Mouse (Mus musculus) kidney, embryonic 16.5 days (tissue): ENCODE measurements around the gene Hoxc5. TPM values are rescaled to one million over a fixed set of nuclear protein-coding genes. Genes with fewer than 3 reads are reported as not detected.

ENCODE experiments used
- ATAC-seq: fragments of 200-750 bp; cut with Nextera tagmentation; 2 replicates; pipeline ENCODE4 v1.8.0; 2017; ENCODE audit warnings: moderate TSS enrichment; ENCODE audit not compliant: low FRiP score, low TSS enrichment
- H3K27ac ChIP-seq: fragments of 300-500 bp; sonication (generic); 2 replicates; pipeline ENCODE4 v1.5.1; 2014; ENCODE audit warnings: low read length
- H3K27me3 ChIP-seq: fragments of 300-500 bp; sonication (generic); 2 replicates; pipeline ENCODE4 v1.6.1; 2014; ENCODE audit warnings: low read length, control low read depth, mixed read lengths; ENCODE audit not compliant: insufficient read depth
- H3K36me3 ChIP-seq: fragments of 300-500 bp; sonication (generic); 2 replicates; pipeline ENCODE4 v1.6.1; 2014; ENCODE audit warnings: low read length, control low read depth, mixed read lengths; ENCODE audit not compliant: insufficient read depth
- H3K4me1 ChIP-seq: fragments of 300-500 bp; sonication (generic); 2 replicates; pipeline ENCODE4 v1.6.1; 2014; ENCODE audit warnings: low read length, control low read depth, mixed read lengths; ENCODE audit not compliant: insufficient read depth
- H3K4me2 ChIP-seq: fragments of 300-500 bp; sonication (generic); replicated peaks from 2 replicates; pipeline ENCODE4 v1.6.1; 2014; ENCODE audit warnings: low read depth, low read length
- H3K4me3 ChIP-seq: fragments of 300-500 bp; sonication (generic); 2 replicates; pipeline ENCODE4 v1.5.1; 2014; ENCODE audit warnings: mild to moderate bottlenecking, low read length
- H3K9ac ChIP-seq: fragments of 300-500 bp; sonication (generic); replicated peaks from 2 replicates; pipeline ENCODE4 v1.6.1; 2014; ENCODE audit warnings: low read length
- H3K9me3 ChIP-seq: fragments of 300-500 bp; sonication (generic); 2 replicates; pipeline ENCODE4 v1.6.1; 2016; ENCODE audit warnings: low read length, control low read depth
- WGBS: fragments of 180-500 bp; shearing (Covaris S2); extraction: QIAGEN DNeasy Blood & Tissue Kit; methylation state at CpG from one replicate; pipeline ENCODE4 v1.1.7; 2014; 5-methylcytosine and 5-hydroxymethylcytosine counted together
- polyA plus RNA-seq: library from polyadenylated mRNA; unstranded; fragments of >200 nt; fragmentation: Nextera tagmentation; extraction: Ambion mirVana; gene quantifications from 2 replicates; pipeline ENCODE4 v1.2.1, GENCODE M21; 2015

Gene Hoxc5
- polyA plus RNA-seq, 1 experiment from 2014 or later = 4.3 TPM

DNA sequence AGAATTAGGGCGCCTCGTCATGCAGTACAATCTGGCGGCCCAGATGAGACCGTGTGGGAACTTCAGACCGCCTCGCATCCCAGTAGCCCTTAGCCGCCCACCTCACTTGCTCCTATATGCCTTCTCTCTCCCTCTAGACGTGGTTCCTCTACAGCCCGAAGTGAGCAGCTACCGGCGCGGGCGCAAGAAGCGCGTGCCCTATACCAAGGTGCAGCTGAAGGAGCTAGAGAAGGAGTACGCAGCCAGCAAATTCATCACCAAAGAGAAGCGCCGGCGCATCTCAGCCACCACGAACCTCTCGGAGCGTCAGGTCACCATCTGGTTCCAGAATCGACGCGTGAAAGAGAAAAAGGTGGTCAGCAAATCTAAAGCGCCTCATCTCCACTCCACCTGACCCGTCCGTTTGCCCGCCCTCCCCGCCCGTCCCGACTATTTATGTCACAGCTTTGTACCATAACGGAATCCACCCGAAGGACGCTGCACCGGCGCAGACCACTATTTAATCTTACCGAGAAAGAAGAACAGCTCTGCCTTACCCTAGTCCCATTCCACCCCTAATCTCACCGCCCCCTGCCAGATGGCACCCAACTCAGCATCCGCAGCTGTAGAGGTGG lies 40.1 kb upstream of the Hoxc5 start:
- Histone ChIP-seq H3K27ac (no peak overlapping the region), H3K4me1 (no peaks in the 10 kb centered on the region), H3K27me3 (peaks cover 97% of the 10 kb centered on the region), H3K4me2 (no peak overlapping the region), H3K9ac (no peak overlapping the region), H3K4me3 (no peak overlapping the region), H3K9me3 (no peaks in the 10 kb centered on the region), H3K36me3 (no peaks in the 10 kb centered on the region)
- no peak for ATAC-seq
- 2% methylated on average over 40 of the region's 40 CpGs for WGBS

DNA sequence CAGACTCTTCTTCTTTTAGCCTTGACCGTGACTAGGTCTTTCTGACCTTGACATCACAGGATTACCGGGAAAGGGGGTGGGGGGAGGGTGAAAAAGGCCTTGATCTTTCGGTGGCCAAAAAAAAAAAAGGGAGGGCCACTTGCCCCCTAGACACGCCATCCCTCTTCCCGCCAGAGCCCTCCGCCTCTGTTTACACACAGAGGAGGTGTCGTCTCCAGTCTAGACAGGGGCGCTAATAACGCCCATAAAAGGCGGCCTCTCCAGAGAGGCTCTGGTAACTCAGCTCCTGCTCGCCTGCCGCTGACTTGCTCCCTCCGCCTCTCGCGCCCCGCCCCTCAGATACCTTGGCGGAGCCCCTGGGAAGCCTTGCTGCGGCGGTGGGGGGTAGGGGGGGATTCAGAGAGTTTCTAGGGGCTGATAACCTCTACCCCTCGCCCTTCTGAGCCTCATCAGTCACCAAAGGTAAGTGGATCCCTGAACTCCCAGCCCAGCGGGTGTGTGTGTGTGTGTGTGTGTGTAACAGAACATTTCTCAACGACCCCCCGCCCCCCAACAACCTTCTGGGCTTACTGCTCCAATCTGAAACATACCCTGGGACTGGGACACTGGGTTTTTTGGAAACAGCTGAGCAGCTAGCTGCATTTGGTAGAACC lies 35.4 kb upstream of the Hoxc5 start:
- Histone ChIP-seq H3K4me3 (no peak overlapping the region), H3K9me3 (no peaks in the 10 kb centered on the region), H3K4me1 (no peaks in the 10 kb centered on the region), H3K27me3 (peaks cover 99% of the 10 kb centered on the region), H3K36me3 (no peaks in the 10 kb centered on the region), H3K27ac (no peak overlapping the region), H3K9ac (no peak overlapping the region), H3K4me2 (no peak overlapping the region)
- ATAC-seq = no peak
- WGBS = 2% methylated on average over 23 of the region's 23 CpGs

DNA sequence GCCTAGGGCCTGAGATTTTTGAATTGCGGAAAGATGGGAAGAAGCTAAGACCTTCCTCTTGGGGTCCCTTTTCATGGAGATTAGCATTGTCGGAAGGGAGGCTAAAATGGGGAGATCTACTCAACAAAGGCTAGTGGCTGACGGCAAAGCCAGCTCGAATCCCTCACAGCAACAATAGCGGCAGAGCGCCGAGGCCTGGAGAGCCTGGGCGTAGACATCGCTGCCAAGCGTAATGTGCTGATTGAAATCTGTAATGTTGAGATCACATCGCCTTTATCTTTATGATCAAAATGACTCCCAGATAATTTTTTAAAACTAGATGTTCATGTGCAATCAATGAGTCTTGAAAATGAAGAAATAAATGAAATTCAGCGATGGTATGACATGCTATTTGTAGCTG lies 32.8 kb upstream of the Hoxc5 start:
- no peak overlapping the region for H3K27ac ChIP-seq
- no peak overlapping the region for H3K4me2 ChIP-seq
- H3K9ac ChIP-seq = no peak overlapping the region
- no peak overlapping the region for H3K4me3 ChIP-seq
- H3K4me1 ChIP-seq = peaks cover 4% of the 10 kb centered on the region; the same call in 1 of the 2 replicates
- peaks cover 99% of the 10 kb centered on the region for H3K27me3 ChIP-seq
- H3K9me3 ChIP-seq = no peaks in the 10 kb centered on the region
- 4% methylated on average over 12 of the region's 12 CpGs for WGBS
- ATAC-seq = no peak
- no peaks in the 10 kb centered on the region for H3K36me3 ChIP-seq

DNA sequence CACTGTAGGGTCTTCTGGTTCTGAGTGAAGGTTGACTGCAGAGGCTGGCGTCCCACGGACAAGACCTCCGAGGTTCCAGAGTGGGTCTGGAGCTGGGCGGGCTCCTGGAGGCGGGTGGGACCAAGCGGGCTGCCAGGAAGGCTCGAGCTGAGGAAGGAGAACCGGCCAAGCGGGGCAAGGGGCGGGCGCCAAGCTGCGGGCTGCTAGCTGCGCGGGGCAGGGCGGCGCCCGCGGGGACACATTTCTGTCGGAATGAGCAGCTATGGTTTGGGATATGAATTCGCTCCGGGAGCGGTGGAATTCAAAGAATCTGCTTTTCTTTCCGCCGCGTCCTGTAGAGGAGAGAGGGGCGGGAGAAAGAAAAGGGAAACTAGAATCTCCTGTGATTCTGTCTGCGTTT lies 32.3 kb upstream of the Hoxc5 start:
- H3K36me3 ChIP-seq = no peaks in the 10 kb centered on the region
- peak; percentile 14; the same call in 1 of the 2 replicates for ATAC-seq
- peaks cover 99% of the 10 kb centered on the region for H3K27me3 ChIP-seq
- peak overlapping the region; percentile 20; the same call in 1 of the 2 replicates for H3K4me3 ChIP-seq
- H3K4me2 ChIP-seq = 0 out of 2 replicates have a peak overlapping the region, but pooled peaks have one; percentile 4
- no peaks in the 10 kb centered on the region for H3K9me3 ChIP-seq
- peaks cover 8% of the 10 kb centered on the region; the same call in 1 of the 2 replicates for H3K4me1 ChIP-seq
- no peak overlapping the region for H3K9ac ChIP-seq
- no peak overlapping the region for H3K27ac ChIP-seq
- under 1% methylated on average over 26 of the region's 27 CpGs for WGBS

DNA sequence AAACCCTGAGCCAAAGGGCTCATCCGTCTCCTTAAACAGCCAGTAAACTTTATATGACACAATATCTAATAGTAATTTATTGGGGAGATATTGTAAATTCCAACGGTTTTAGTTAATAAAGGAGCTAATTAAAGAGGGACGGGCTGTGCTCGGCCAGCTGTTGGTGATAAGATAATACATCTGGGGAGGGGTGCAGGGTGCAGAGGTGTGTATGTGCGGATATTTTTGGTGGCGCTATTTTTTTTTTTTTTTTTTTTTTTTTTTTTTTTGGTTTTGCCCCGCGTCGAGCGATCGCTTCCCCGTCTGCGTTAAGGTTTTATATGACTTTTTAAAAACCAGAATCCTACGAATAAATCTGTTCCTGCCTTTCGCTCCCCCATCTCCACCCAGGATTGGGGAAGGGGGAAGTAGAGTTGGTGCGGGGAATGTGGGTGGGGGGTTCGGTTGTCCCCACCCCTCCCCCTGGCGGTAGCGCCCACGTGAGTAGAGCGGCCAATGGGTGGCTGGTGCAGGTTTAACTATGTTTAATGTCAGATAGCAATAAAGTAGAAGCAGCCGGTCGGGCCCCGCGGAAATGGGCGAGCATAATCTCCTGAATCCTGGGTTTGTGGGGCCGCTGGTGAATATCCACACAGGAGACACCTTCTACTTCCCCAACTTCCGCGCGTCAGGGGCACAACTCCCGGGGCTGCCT lies 30.8 kb upstream of the Hoxc5 start, which contains the start of gene Hoxc12:
Gene Hoxc12 (plus strand): TSS at position 479 of the 694 bp plus-strand sequence.
- WGBS = 1% methylated on average over 31 of the region's 31 CpGs
- H3K27me3 ChIP-seq = peaks cover 99% of the 10 kb centered on the region
- H3K9me3 ChIP-seq = no peaks in the 10 kb centered on the region
- H3K4me2 ChIP-seq = no peak within 1 kb of the TSS
- no peaks in the 10 kb centered on the region for H3K36me3 ChIP-seq
- ATAC-seq = no peak
- H3K27ac ChIP-seq = no peak within 1 kb of the TSS
- peaks cover 8% of the 10 kb centered on the region; the same call in 1 of the 2 replicates for H3K4me1 ChIP-seq
- no peak within 1 kb of the TSS for H3K4me3 ChIP-seq
- no peak within 1 kb of the TSS for H3K9ac ChIP-seq

DNA sequence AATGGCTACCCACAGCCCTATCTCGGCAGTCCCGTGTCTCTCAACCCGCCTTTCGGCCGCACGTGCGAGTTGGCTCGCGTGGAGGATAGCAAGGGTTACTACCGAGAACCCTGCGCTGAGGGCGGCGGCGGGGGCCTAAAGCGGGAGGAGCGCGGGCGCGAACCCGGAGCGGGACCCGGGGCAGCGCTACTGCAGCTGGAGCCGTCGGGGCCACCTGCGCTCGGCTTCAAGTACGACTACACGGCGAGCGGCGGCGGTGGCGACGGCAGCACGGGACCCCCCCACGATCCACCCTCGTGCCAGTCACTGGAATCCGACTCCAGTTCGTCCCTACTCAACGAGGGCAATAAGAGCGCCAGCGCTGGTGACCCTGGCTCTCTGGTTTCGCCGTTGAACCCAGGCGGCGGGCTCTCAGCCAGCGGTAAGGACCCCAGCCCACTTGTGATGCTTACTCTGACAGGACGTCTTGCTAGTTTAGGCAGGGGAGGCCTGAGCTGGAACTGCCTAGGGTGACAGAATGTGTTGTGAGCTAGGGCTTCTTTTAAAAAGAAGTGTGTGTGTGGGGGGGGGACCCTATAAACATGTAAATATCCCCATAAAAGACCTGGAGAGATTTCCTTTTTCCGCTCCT lies 30.1 kb upstream of the Hoxc5 start:
- Histone ChIP-seq H3K9ac (no peak overlapping the region), H3K9me3 (no peaks in the 10 kb centered on the region), H3K4me3 (no peak overlapping the region), H3K4me1 (peaks cover 8% of the 10 kb centered on the region; the same call in 1 of the 2 replicates), H3K4me2 (no peak overlapping the region), H3K27ac (no peak overlapping the region), H3K36me3 (no peaks in the 10 kb centered on the region), H3K27me3 (peaks cover 99% of the 10 kb centered on the region)
- no peak for ATAC-seq
- WGBS = under 1% methylated on average over 50 of the region's 50 CpGs

DNA sequence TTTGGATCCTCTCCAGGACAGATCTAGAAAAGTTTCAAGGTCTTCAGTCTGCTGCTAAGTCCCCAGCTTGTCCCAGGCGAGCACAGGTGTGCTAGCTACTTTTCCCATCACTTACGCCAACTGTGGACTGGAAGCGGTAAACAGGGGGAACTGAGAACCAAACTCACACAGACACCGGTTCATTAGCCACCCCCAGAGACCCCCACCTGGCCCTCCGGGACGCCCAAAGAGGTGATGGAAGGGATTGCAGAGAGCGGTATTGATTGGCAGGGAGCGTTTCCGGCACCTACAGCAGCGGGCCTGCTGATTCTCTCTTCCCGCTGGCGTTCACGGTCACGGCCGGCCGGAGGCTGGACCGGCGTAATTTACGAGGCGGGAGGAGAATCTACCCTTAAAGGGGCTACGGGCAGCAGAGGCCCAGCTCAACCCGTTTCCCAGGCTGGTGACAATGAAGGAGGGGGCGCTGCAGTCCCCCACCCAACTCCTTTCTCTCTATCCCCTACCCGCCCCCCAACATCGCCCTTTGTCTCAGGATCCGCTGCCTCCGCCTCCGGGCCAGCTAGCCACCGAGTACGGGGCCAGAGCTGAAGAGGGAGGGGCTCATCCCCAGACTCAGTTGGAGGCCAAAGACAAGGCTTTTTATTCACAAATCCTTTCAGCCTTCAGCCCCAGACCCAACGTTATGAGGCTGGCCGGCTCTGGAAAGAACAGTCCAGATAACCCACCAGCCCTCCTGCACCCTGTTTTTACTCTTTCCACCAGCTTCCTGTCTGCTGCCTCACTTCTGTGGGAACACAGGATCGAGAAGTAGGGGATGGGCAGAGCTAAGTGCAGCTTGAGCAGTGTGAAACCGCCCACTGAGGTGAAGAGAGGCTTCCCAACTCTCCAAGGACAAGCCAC lies 27.7 kb upstream of the Hoxc5 start:
- 0 out of 2 replicates have a peak, but pooled peaks have one; percentile 12 for ATAC-seq
- no peak overlapping the region for H3K27ac ChIP-seq
- H3K36me3 ChIP-seq = no peaks in the 10 kb centered on the region
- H3K27me3 ChIP-seq = peaks cover 97% of the 10 kb centered on the region
- 2% methylated on average over 34 of the region's 34 CpGs for WGBS
- no peak overlapping the region for H3K9ac ChIP-seq
- peak overlapping the region; percentile 32 for H3K4me2 ChIP-seq
- H3K4me3 ChIP-seq = peak overlapping the region; percentile 16
- peaks cover 15% of the 10 kb centered on the region for H3K4me1 ChIP-seq
- H3K9me3 ChIP-seq = no peaks in the 10 kb centered on the region

DNA sequence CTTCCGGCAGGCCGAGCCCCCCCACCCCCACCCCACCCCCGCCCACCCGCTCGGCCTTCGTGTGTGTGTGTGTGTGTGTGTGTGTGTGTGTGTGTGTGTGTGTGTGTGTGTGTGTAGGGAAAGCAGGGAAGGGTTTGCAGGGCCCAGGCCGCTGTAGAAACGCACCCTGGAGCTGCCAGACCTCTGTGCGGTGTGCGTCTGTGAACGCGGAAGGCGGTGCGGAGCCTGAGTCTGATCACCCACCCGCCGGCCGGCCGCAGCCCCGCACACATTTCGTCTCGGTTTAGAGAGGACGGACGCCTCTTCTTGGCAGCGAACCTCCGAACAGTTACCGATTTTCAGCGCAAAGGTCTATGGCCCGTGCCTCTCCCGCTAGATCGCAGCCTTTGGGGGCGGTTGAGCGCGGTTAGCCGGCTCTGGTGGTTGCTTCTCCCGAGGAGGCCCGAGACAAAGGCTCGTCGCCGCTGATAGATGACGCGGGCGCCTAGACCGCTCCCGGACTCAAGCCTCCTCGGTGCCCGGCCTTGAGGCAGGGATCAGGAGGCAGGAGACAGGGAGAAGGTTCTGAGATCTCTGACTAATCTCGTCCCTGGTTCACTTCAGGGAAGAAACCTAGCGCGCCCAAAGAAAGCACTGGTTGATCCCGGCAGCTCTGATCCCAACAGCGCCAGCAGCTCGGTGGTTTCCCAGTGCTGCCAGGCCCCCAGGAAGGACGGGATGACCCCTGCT lies 24.3 kb upstream of the Hoxc5 start:
- no peak overlapping the region for H3K27ac ChIP-seq
- H3K36me3 ChIP-seq = no peaks in the 10 kb centered on the region
- peaks cover 15% of the 10 kb centered on the region for H3K4me1 ChIP-seq
- H3K27me3 ChIP-seq = peaks cover 97% of the 10 kb centered on the region
- WGBS = under 1% methylated on average over 49 of the region's 53 CpGs
- H3K4me3 ChIP-seq = peak overlapping the region; percentile 41
- ATAC-seq = peak; percentile 71; the same call in 1 of the 2 replicates
- no peaks in the 10 kb centered on the region for H3K9me3 ChIP-seq
- peak overlapping the region; percentile 60 for H3K4me2 ChIP-seq
- peak overlapping the region; percentile 63 for H3K9ac ChIP-seq
